Mouse (Mus musculus): ENCODE measurements at regions not wholly inside any gene's neighbourhood (a gene's known extent, or its start where the extent isn't known, plus 50 kb on each side); places are given as distances from the start of the nearest gene placed in this dataset.
A peak's percentile ranks its signal among the peaks of the same experiment; 100 is the strongest.

DNA sequence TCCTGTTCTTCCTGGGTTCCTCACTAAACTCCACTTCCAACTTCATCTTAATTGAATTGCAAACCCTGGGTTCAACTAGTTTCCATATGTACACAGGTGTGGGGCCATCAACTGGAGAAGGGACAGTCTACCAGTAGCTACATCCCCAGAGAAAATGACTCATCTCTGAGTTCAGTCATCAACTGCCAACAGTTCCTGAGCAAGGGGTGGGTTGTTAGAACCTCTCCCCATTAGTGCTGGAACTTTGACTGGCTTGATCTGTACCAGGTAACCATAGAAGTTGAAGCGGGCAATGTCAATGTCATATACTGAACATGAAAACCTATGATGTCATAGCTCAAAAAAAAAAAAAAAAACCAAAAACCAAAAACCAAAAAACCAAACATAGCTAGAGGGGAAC, 69.8 kb downstream of the Gm21750 start:
- intact Hi-C loops (cut with DNase I): no loop called here
- DNase-seq: no peak

DNA sequence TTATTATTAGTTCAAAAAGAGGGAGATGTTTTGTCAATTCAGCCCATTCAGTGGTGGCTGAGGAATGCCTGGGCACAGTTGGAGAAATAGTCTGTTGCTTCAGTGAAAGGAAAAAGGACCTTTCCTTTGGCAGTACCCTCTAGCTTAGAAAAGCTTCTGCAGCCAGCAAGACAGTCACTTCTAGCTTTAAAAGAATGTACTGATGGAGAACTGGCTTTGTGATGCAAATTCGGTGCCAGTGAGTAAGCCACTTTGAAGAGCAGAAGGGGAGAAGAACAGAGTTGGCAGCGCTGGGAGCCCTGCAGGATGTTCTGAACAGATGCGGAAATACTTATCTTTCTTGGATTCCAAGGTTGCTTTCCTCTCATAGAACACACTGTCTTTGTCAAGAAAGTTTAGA, 71.1 kb downstream of the Gm21750 start:
- intact Hi-C loops (cut with DNase I): no loop called here
- DNase-seq: no peak

DNA sequence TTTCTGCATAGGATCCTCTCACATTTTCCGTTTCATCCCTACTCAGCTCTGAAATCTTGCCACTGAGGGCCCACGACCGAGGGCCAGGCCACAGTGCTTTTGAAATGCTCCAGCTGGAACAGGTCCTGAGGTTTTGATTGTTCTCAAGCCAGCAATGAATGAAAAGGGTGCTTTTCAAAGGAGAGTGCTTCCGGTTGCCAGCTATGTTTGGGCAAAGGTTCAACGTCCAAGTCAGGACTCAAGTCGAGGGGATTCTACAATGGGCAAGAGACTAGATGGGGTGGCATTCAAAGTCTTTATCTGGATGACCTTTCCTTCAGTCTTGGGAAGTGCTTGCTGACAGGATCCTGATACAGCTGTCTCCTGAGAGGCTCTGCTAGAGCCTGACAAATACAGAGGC, 89.8 kb downstream of the Gm21750 start:
- DNase-seq: no peak
- intact Hi-C loops (cut with DNase I): no loop called here

DNA sequence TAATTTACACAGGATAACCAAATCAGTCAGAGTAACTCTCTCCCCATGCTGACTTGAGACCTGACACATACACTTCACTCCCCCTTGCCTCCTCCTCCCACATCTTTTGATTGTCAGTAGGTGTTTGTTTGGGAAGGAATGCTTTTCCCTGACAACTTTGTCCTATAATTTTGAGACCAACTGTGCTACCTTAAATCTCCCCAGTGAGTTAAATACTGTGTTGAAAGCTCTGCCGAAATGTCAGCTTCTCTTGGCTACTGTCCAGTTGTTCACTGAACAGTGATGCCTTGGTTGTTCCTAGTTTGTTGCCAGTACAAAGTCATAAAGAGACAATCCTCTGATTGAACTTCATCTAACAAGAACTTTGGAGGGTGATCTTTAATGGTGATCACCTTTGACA, 99.0 kb downstream of the Gm21750 start:
- no peak for DNase-seq
- intact Hi-C loops (cut with DNase I): no loop called here

DNA sequence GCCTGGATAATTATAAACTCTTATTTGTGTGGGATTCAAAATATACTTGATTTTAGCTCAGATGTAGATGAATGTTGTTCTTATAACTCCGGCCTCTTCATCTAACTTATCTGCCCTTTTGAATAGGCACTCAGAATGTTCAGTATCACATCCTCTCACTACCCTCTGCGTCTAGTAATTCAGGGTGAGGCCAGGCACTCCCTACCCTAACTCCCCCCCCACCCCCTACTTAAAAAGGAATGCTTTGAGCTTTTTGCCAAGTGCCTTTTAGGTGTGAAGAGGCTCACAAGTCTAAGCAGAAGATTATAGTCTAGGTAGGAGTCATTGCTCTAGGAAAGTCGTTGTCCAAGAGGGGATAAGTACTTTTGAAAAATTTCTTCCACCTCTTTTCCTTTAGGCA, 111.9 kb downstream of the Gm21750 start:
- intact Hi-C loops (cut with DNase I): no loop called here
- DNase-seq: no peak

DNA sequence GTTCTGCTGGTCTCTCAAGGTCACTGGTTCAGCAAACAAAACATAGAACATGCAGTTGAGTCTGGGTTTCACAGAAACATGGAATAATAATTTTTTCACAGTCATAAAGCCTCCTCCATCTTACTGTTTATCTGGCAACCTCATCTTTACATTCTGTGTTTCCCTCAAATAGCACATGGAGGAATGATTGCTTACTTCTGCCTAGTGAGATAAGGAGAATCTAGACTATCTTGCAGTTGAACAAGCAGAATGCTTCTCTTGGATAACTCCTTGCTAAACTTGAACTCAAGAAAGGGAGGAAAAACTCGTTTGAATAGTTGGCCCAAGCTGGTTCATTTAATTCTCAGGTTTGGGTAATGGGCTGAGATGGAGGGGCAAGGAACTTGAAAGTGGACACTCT, 112.8 kb downstream of the Gm21750 start:
- intact Hi-C loops (cut with DNase I): no loop called here
- DNase-seq: no peak

DNA sequence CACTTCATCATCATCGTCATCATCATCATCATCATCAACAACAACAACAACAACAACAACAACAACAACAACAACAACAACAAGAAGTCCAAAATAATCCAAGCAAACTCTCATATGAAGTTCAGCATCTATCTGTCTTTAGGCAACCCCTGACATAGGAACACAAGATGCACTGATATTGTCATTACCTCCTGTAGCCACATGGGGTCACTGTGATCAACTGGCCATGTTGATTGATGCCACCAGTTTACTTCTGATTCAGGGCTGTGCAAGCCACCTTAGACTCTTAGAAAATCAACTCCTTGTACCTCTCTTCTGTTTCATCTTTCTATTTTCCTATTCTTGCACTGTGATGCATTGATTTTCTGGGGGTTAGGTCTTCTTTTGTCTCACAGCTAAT, 115.0 kb downstream of the Gm21750 start:
- intact Hi-C loops (cut with DNase I): loop anchor here (2.0 to 5.0 kb wide), 3 partner anchors 826 to 933 kb away; partner anchors contain the start of gene Htr2a
- DNase-seq: peak; percentile 18 to 34

DNA sequence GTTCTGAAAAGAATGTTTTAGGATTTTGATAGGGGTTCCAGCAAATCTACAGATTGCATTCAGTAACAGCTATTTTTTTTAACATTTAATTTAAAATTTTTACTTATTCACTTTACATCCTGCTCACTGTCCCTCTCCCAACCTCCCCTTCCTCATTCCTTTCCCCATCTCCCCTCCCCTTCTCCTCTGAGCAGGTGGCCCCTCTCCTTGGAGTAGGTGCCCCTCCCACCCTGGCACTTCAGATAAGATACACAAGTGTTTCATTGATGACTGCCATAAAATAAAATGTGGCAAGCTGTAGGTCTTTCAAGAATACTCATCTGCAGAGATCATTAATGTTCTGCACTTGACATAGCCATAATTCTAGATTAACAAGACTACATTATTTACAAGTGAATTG, 146.1 kb downstream of the Gm21750 start:
- intact Hi-C loops (cut with DNase I): no loop called here
- no peak for DNase-seq

DNA sequence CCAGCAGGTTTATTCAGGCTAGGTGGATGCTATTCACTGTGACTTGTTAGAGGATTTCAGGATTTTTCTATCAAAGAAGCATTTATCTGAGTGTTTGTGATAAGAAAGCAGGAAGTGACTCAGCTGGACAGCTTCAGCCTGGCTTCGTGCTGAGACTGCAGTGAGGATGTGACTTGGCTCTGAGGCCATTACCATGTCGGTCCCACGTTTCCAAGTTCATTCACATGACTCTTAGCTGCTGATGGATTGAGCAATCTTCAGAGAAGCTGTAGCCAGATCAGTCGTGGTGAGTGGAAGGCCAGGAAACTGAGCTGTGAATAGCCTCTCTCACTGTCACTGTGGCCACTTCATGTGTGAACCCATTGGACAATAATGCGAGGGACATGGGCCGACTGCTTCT, 177.9 kb downstream of the Gm21750 start:
- DNase-seq: peak in 1 of 2 experiments; percentile 8
- intact Hi-C loops (cut with DNase I): no loop called here

DNA sequence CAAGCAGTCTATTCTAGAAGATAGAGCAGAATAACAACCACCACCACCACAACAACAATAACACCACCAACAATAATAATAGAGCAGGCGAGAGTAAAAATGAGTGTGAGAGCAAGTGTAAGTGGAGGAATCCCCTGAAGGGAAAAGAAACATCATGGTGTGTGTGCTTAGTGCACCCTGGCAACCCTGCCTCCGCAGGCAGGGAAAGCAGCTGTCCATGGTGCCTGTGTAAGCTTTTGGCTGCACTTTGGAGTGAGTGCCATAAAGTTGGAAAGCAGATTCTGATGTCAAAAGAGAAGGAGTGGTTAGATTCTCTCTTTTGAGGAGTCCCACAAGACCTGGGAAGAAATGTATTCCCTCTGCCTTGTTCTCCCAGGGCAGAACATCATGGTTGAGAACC, 200.8 kb downstream of the Gm21750 start:
- intact Hi-C loops (cut with DNase I): no loop called here

DNA sequence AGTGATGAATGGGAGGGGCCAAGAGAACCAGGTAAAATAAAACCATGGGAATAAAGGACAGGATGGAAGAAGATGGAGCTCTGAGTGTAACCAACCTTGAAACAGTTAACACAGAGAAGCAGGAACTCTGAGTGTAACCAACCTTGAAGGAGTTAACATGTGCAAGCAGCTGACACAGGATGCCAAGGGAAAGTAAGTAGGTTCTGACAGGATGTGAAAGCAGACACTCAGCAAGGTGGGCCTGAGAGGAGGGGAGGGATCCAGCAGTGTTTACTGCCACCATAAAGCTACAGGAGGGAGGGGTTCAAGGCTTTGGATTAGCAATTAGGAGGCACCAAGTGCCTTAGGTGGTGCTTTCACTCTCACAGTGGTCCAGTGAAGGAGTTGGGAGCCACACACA, 213.3 kb downstream of the Gm21750 start:
- intact Hi-C loops (cut with DNase I): no loop called here
- DNase-seq: no peak

More for the DNA sequence above, 200.8 kb downstream of the Gm21750 start:
- no peak for DNase-seq

DNA sequence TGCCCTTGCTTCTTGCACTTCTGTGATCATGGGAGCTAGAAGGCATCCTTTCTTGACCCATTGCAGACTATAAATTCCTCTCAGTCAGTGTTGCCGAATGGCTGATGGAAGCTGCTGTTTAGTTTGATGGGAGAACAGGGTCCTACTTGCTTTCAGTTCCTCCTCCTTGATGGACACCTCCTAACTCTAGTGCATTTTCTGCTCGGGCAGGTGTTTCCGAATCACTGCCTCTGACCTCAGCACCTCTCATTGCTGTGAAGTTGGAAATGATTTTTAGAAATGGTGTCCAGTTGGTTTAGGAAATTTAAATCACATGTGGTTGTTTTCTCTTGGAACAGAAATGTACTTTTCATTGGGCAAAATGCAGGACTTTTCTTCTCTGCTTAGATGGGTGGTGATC, 214.9 kb downstream of the Gm21750 start:
- no peak for DNase-seq
- intact Hi-C loops (cut with DNase I): no loop called here

DNA sequence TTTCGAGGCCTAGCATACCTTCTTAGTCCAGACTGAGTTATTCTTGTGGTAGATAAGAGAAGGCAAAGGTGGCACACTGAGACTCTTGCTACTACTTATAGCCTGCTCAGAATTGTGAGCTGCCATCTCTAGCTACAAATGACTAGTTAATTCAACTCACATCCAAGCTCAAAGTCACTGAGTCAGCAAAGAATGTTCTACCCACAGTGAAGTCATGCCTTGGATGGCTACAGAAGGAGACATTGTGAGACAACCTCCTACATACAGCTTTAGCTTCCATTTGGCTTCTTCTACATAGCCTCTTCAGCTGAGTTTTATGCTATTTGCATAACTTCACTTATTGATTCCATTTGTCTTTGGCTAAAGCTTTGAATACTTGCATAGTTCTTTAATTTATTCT, 217.2 kb downstream of the Gm21750 start:
- DNase-seq: no peak
- intact Hi-C loops (cut with DNase I): no loop called here

DNA sequence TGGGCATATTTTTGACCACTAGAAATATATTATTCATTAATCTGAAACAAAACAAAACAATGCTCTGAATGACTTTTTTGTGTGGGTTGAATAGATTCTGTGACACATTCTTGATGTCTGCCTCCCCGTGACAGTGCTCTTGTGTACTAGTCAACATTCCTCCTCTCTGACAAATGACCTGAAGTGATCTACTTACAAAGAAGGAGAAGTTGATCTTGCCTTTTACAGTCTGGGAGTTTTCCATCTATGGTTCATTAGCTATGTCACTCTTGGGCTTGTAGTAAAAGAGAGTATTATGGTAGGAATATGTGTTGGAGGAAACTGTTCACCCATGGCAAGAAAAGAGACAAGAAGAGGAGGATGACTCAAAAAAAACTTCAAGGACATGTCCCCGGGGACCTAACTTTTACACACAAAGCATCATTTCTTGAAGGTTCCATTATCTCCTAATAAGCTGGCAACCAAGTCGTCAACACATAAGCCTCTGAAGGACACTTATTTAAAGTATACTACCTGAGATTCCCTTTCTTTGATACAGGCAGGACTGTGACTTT, 217.9 kb downstream of the Gm21750 start:
- intact Hi-C loops (cut with DNase I): no loop called here
- no peak for DNase-seq

DNA sequence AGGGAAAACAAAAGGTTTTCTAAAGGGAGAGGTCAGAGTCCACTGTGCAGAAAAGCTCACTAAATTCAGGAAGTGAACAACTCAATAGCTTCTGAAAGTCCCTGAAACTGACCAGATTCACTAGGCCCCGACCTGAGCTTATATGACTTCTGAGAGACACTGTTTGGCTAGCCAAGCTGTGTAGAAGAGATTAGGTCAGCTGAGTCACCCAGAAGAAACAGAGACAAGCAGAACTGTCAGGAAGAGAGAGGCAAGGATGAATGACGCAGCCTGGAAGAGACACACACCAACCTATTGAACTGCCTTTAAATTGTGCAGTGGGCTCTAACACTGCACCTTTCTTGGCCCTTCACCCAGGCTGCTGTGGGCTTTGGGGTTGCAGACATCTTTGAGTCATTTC, 230.4 kb downstream of the Gm21750 start:
- intact Hi-C loops (cut with DNase I): no loop called here
- no peak for DNase-seq

DNA sequence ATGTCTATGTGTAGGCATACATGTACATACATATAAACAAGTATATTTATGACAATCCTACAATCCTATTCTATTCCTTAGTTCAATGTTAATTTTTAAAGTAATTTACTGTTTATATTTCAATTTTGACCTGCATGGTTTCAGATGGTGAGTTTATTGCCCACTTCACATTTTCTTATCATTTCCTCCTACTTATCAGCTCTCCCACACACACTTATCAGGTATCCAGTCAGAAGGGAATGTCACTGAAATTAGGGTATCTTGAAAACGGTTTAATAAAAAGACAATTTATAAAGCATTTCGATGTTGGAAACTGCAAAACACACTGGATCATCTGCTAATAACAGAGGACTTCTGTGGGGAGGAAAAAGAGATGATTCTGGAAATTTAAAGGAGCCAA, 233.8 kb downstream of the Gm21750 start:
- intact Hi-C loops (cut with DNase I): no loop called here
- no peak for DNase-seq

DNA sequence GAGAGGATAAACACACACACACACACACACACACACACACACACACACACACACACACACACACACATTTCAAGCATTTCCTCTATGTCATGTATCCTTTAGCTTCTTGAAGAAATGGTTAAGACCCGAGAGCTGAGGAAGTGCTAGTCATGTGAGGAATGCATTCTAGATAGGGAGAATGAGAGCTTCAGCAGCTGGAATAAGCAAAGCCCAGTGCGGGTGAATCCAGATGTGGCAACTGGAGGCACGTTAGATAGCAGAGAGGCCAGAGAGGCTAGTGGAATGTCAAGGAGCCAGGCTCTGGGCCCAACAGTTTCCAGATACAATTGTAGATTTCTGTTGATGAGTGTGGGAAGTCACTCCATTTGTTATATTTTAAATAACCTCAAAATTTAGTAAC, 234.2 kb downstream of the Gm21750 start:
- no peak for DNase-seq
- intact Hi-C loops (cut with DNase I): no loop called here

DNA sequence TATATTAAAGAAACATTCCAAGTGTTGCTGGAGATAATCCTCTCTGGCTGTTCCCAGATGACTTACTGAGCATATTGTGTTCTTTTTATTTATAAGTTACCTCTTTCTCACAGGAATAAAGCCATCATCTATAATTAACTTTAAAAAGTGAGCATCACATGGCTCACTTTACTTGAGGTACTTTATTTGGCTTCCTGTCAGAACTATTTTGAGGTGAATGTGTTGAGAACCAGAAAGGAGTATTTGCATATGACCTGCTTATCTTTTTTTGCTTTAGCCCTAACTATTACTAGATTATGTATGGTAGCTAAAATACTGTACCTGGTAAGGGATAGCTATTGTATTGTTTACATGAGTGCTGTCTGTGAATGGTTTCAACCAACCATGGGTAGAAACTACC, 238.1 kb downstream of the Gm21750 start:
- no peak for DNase-seq
- intact Hi-C loops (cut with DNase I): no loop called here

DNA sequence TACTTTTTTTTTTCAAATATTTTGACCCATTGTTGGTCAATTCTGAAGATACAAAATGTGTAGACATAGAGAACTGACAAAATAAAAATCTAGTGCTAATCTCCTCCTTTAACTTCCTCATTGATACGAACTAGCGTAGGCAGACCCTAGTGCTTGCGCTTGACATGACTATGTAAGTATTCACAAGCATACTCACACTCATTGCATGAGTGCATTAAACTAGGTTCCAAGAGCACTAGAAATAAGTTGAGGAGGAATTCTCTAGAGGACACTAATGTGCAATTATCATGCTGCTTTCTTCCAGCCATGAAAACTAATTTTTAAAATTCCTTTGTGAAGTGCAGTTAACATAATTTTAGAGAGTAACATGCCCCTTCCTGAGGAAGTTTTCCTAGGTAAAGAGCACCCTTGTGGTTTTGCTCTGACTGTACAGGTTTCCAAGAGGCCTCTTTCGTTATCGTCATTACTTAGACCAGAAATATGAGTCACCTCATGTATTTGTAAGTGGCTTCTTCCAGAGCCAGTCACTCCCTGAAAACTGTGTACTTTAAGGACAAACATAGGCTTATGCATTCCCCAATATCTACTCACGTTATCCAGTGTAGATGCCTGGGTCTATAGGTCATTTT, 241.2 kb downstream of the Gm21750 start:
- DNase-seq: no peak
- intact Hi-C loops (cut with DNase I): no loop called here

DNA sequence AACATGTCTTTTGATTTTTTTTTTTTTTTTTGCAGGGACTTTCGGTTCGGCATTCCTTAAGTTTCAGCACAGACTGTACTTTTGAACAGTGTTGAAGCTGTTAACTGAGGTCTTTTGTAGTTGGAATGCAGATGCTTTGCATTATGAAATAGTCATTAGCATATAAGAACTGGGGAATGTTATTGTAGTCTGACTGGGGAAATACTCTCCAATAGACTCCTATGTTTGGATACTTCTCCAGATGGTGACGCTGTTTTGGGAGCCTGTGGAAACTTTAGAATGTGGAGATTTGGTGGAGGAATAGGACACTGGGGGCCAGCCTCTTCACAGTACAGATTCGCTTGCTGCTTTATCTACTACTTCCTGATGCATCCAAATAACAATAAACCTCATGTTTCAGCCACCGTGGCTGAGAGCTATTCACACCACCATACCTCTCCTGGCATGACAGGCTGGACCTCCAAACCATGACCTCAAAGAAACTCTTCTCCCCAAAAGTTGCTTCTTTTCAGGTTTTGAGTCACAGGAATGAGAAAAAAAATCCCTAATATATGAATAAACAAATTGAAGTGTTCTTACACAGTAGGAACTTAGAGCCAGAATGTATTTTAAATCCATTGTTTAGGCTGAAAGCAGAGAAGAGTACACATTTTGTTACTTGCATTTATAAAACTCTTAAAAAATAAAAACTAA, 252.9 kb downstream of the Gm21750 start:
- DNase-seq: no peak
- intact Hi-C loops (cut with DNase I): no loop called here

DNA sequence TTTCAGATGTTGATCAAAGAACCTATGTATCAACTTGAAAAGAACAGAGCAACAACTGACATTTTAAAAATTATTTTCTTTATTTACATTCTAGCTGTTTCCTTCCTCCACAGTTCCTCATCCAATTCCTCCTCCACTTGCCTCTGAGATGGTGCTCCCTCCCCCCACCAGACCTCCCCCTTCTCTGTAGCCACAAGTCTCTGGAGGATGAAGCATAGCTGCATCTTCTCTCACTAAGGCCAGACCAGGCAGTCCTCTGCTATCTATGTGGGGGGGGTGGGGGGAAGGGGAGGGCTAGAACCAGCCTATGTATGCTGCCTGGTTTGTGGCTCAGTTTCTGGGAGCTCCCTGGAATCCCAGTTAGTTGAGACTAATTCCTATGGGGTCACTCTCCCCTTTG, 255.0 kb downstream of the Gm21750 start:
- no peak for DNase-seq
- intact Hi-C loops (cut with DNase I): no loop called here

DNA sequence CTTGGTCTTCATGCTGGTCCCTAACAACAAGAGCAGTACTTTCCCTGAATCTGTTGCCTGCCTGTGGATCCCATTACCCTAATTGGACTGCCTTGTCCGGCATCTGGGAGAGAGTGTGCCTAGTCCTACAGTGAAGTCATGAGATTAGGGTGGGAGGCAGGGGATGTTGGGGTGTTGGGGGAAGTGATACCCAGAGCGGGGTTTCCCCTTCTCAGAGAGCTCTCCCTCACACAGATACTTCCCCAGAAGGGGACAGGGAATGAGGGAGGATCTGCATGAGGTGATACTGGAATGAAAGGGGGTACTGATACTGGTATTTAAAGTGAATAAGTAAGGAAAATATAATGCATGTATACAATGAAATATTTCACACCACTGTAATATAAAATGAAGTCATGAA, 270.1 kb downstream of the Gm21750 start:
- intact Hi-C loops (cut with DNase I): no loop called here
- no peak for DNase-seq

All from heart, postnatal 36 days (tissue).